Mouse (Mus musculus) brain, embryonic 14.5 days (tissue): Measurements from ENCODE around the gene Polr3gl.

ENCODE experiments used
- CTCF ChIP-seq: fragments of 200-500 bp; IDR thresholded peaks from 2 replicates; pipeline ENCODE4 v1.5.1; 2012; ENCODE audit warnings: inconsistent platforms, mild to moderate bottlenecking, moderate library complexity, borderline replicate concordance; ENCODE audit not compliant: insufficient read depth, insufficient read length; ENCODE audit errors: extremely low read depth
- POLR2A ChIP-seq: fragments of 200-500 bp; IDR thresholded peaks from 2 replicates; pipeline ENCODE4 v1.6.1; 2012; ENCODE audit warnings: mild to moderate bottlenecking, inconsistent platforms, borderline replicate concordance; ENCODE audit not compliant: poor library complexity, insufficient read depth, insufficient read length, severe bottlenecking; ENCODE audit errors: extremely low read depth

GRCm38 (mm10) chr3:96566661-96567450, 27.1 kb downstream of the Polr3gl start:
- TF ChIP-seq CTCF (no peak), POLR2A (no peak)
